ENCODE assay signal across 8 mouse cellular contexts in genomic region chr4:129701503-129702377, GRCm38 (mm10). TPM values are rescaled to one million over a fixed set of nuclear protein-coding genes. Genes with fewer than 3 reads are reported as not detected.
DNase-seq lines count a peak whose midpoint lies in the region; ATAC-seq and TF ChIP-seq lines count a peak whose summit lies in the region.

No protein-coding gene starts in this region.

- TF ChIP-seq POLR2A in cortical plate, adult 2 months (IDR thresholded peaks at IDR 0.05; ENCODE audit: extremely low read depth, insufficient read depth, low read length): no peak

- TF ChIP-seq CTCF in cortical plate, adult 2 months (IDR thresholded peaks at IDR 0.05; ENCODE audit: extremely low read depth, insufficient read depth, low read length): peak; percentile 83
- peak; percentile 88 for TF ChIP-seq CTCF in gastrocnemius, adult 2 months (IDR thresholded peaks at IDR 0.05)
- peak; percentile 92 for TF ChIP-seq CTCF in hindbrain, postnatal 0 days (IDR thresholded peaks at IDR 0.05; ENCODE audit: low read depth)

- no peaks in the 10 kb centered on the region for H3K9me3 ChIP-seq in hindbrain, postnatal 0 days (ENCODE audit: low read length)

- no peak overlapping the region for H3K4me3 ChIP-seq in cortical plate, adult 2 months (ENCODE audit: insufficient read depth, low read length)
- H3K4me3 ChIP-seq in gastrocnemius, adult 2 months: peak overlapping the region; percentile 61
- no peak overlapping the region for H3K4me3 ChIP-seq in hindbrain, postnatal 0 days (ENCODE audit: low read length)

- H3K4me1 ChIP-seq in cortical plate, adult 2 months (ENCODE audit: control insufficient read depth, insufficient read depth, low read length): peaks cover 9% of the 10 kb centered on the region
- H3K4me1 ChIP-seq in hindbrain, postnatal 0 days (ENCODE audit: insufficient read depth, low read length): peaks cover 5% of the 10 kb centered on the region

- DNase-seq in adipocyte (ENCODE audit: low spot score): peak; percentile 83
- peak; percentile 84 for DNase-seq in gastrocnemius, adult 2 months
- peak; percentile 96 for DNase-seq in hindbrain, postnatal 0 days (ENCODE audit: low spot score)
- DNase-seq in left cerebral cortex, adult 18-20 months (ENCODE audit: low spot score in 2 of 2): peak; percentile 88 to 93
- peak; percentile 88 for DNase-seq in right cerebral cortex, adult 18-20 months
- peak; percentile 81 for DNase-seq in urinary bladder, postnatal 25 days (ENCODE audit: low spot score)

- peak overlapping the region; percentile 14 for H3K27ac ChIP-seq in cortical plate, adult 2 months (ENCODE audit: insufficient read depth, low read length)
- peak overlapping the region; percentile 56 for H3K27ac ChIP-seq in gastrocnemius, adult 2 months
- peak overlapping the region; percentile 82 for H3K27ac ChIP-seq in hindbrain, postnatal 0 days

- 35% methylated on average over 17 of the region's 17 CpGs for WGBS in hindbrain, postnatal 0 days

- 0 out of 2 replicates have a peak overlapping the region, but pooled peaks have one; percentile 14 for H3K9ac ChIP-seq in hindbrain, postnatal 0 days (replicated peaks; ENCODE audit: low read length)

- ATAC-seq in hindbrain, postnatal 0 days: peak; percentile 48
- ATAC-seq in megakaryocyte, adult 5-6 weeks (ENCODE audit: poor library complexity, severe bottlenecking): peak; percentile 85

- H3K27me3 ChIP-seq in hindbrain, postnatal 0 days (ENCODE audit: insufficient read depth, low read length): no peaks in the 10 kb centered on the region

- peak overlapping the region; percentile 40 for H3K4me2 ChIP-seq in hindbrain, postnatal 0 days (ENCODE audit: low read depth, low read length)

- intact Hi-C loops in gastrocnemius, adult 2 months (cut with DNase I): loop anchor here (1.0 to 5.0 kb wide), 4 partner anchors 36 to 281 kb away; partner anchors contain the start of gene Adgrb2

- H3K36me3 ChIP-seq in hindbrain, postnatal 0 days (ENCODE audit: insufficient read depth, low read length): peaks cover 21% of the 10 kb centered on the region; the same call in 1 of the 2 replicates

RNA-seq across cellular contexts. Expression of gene Tmem39b, which starts 5.1 kb away (rescaled TPM):
- polyA plus RNA-seq in cortical plate, adult 2 months (2012; rRNA removed): 20.2 and 21.1 TPM in 2 replicates
- 1 to 10 TPM; 3.1 to 4.4 TPM for total RNA-seq in gastrocnemius, adult 2 months (2021)
- total RNA-seq in hindbrain, postnatal 0 days (2014; rRNA removed): 23.8 and 25.2 TPM in 2 replicates
- polyA plus RNA-seq in hindbrain, postnatal 0 days (2015; fragmentation: Nextera tagmentation; extraction: Ambion mirVana): 10.5 and 12.1 TPM in 2 replicates
- total RNA-seq in left cerebral cortex, adult 18-20 months (2021): 10 to 100 TPM; 14.5 to 14.9 TPM
- 11.3 and 20.2 TPM in 2 replicates for total RNA-seq in megakaryocyte, adult 5-6 weeks (2015)
- 2.6 and 10.9 TPM in 2 replicates for total RNA-seq in megakaryocyte, adult 5-6 weeks (2017)

RNA-seq across cellular contexts. Expression of gene Kpna6, which starts 29.2 kb away (rescaled TPM):
- 50.6 and 52.9 TPM in 2 replicates for polyA plus RNA-seq in cortical plate, adult 2 months (2012; rRNA removed)
- 10 to 100 TPM; 80.9 to 85.9 TPM for total RNA-seq in gastrocnemius, adult 2 months (2021)
- 61.6 and 61.8 TPM in 2 replicates for total RNA-seq in hindbrain, postnatal 0 days (2014; rRNA removed)
- 11.6 and 13.0 TPM in 2 replicates for polyA plus RNA-seq in hindbrain, postnatal 0 days (2015; fragmentation: Nextera tagmentation; extraction: Ambion mirVana)
- total RNA-seq in left cerebral cortex, adult 18-20 months (2021): 10 to 100 TPM; 91.4 to 93.4 TPM
- total RNA-seq in megakaryocyte, adult 5-6 weeks (2015): 17.4 and 25.4 TPM in 2 replicates
- 20.7 and 21.6 TPM in 2 replicates for total RNA-seq in megakaryocyte, adult 5-6 weeks (2017)

RNA-seq across cellular contexts. Expression of gene Khdrbs1, which starts 40.4 kb away (rescaled TPM):
- polyA plus RNA-seq in cortical plate, adult 2 months (2012; rRNA removed): 33.4 and 34.2 TPM in 2 replicates
- 10 to 100 TPM; 24.3 to 27.0 TPM for total RNA-seq in gastrocnemius, adult 2 months (2021)
- 75.1 and 86.2 TPM in 2 replicates for total RNA-seq in hindbrain, postnatal 0 days (2014; rRNA removed)
- polyA plus RNA-seq in hindbrain, postnatal 0 days (2015; fragmentation: Nextera tagmentation; extraction: Ambion mirVana): 85.7 and 86.5 TPM in 2 replicates
- total RNA-seq in left cerebral cortex, adult 18-20 months (2021): 10 to 100 TPM; 92.3 to 98.4 TPM
- 83.6 and 94.7 TPM in 2 replicates for total RNA-seq in megakaryocyte, adult 5-6 weeks (2015)
- 69.9 and 89.8 TPM in 2 replicates for total RNA-seq in megakaryocyte, adult 5-6 weeks (2017)

Comparison
In these comparisons a context has a peak if more than half of its experiments do, and no peak if none do; other contexts are left out.
1. H3K27ac ChIP-seq: peak in every context shown above with its lines; median percentile 82 in hindbrain, postnatal 0 days; 56 in gastrocnemius, adult 2 months; 14 in cortical plate, adult 2 months.